Mouse (Mus musculus) intestine, embryonic 15.5 days (tissue): ENCODE results near the gene Iqcb1. TPM values are rescaled to one million over a fixed set of nuclear protein-coding genes. Genes with fewer than 3 reads are reported as not detected.

ENCODE experiments used
- ATAC-seq: fragments of 200-750 bp; cut with Nextera tagmentation; 2 replicates; pipeline ENCODE4 v1.8.0; 2017; ENCODE audit warnings: moderate TSS enrichment, moderate library complexity
- H3K27ac ChIP-seq: fragments of 300-500 bp; sonication (generic); 2 replicates; pipeline ENCODE4 v1.5.1; 2015; ENCODE audit warnings: mild to moderate bottlenecking, inconsistent platforms
- H3K27me3 ChIP-seq: fragments of 300-500 bp; sonication (generic); replicated peaks from 2 replicates; pipeline ENCODE4 v1.6.1; 2015; ENCODE audit warnings: inconsistent platforms
- H3K36me3 ChIP-seq: fragments of 300-500 bp; sonication (generic); 2 replicates; pipeline ENCODE4 v1.6.1; 2015; ENCODE audit warnings: inconsistent platforms
- H3K4me1 ChIP-seq: fragments of 300-500 bp; sonication (generic); replicated peaks from 2 replicates; pipeline ENCODE4 v1.6.1; 2015; ENCODE audit warnings: inconsistent platforms
- H3K4me2 ChIP-seq: fragments of 300-500 bp; sonication (generic); replicated peaks from 2 replicates; pipeline ENCODE4 v1.6.1; 2015; ENCODE audit warnings: mild to moderate bottlenecking, inconsistent platforms
- H3K4me3 ChIP-seq: fragments of 300-500 bp; sonication (generic); replicated peaks from 2 replicates; pipeline ENCODE4 v1.5.1; 2015; ENCODE audit warnings: inconsistent platforms
- H3K9ac ChIP-seq: fragments of 300-500 bp; sonication (generic); 2 replicates; pipeline ENCODE4 v1.6.1; 2015; ENCODE audit warnings: inconsistent platforms
- H3K9me3 ChIP-seq: fragments of 300-500 bp; sonication (generic); 2 replicates; pipeline ENCODE4 v1.6.1; 2016; ENCODE audit warnings: inconsistent platforms
- WGBS: fragments of 180-500 bp; shearing (Covaris S2); methylation state at CpG from one replicate; pipeline ENCODE4 v1.1.7; 2015; 5-methylcytosine and 5-hydroxymethylcytosine counted together
- polyA plus RNA-seq: library from polyadenylated mRNA; unstranded; fragments of >200 nt; fragmentation: Nextera tagmentation; extraction: Ambion mirVana; gene quantifications from 2 replicates; pipeline ENCODE4 v1.2.1, GENCODE M21; 2015

Iqcb1 gene
- 25.1 and 27.2 TPM in 2 replicates for polyA plus RNA-seq

DNA sequence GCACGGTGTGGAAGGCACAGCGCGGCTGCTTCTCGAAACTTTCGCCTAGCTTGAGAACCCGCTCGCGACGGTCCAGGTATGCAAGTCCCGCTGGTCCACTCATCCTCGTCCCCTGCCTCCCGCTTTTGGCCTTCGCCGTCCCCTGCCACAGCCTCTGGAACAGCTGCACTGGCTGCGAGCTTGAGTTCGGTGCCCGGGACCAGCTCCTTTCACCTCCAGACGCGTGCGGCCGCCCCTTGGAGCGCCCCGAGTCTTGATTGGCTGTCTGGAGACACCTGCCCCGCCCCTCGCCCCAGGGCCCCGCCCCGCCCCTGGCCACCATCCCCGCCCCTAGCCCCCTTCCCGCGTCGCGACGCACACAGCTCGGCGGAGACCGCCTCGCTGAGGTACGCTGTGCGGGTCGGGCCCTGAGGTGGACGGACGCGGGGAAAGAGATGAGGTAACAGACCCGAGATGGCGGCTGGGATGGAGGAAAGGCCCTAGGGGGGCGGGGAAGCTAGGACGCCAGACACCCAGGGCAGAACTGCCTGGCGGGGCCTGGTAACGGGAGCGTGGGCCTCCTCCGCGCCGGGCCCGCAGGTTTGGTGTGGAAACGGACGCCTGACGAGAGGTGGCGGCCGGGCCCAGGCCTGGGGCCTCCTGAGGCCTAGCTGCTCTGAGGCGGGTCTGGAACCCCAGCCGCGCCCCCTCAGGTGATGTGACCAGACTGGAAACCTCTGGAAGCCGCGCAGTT is at the start of gene Iqcb1:
Gene Iqcb1 (plus strand): TSS at position 332 of the 733 bp plus-strand sequence.
- Histone ChIP-seq H3K9me3 (no peaks in the 10 kb centered on the region), H3K27ac (peak within 1 kb of the TSS; percentile 49; the same call in 1 of the 2 replicates), H3K4me1 (0 out of 2 replicates have a peak, but pooled peaks cover 3% of the 10 kb centered on the region), H3K36me3 (no peaks in the 10 kb centered on the region), H3K27me3 (no peaks in the 10 kb centered on the region), H3K9ac (peak within 1 kb of the TSS; percentile 82), H3K4me2 (peak within 1 kb of the TSS; percentile 89), H3K4me3 (peak within 1 kb of the TSS; percentile 74)
- peak; percentile 100 for ATAC-seq
- under 1% methylated on average over 64 of the region's 64 CpGs for WGBS

DNA sequence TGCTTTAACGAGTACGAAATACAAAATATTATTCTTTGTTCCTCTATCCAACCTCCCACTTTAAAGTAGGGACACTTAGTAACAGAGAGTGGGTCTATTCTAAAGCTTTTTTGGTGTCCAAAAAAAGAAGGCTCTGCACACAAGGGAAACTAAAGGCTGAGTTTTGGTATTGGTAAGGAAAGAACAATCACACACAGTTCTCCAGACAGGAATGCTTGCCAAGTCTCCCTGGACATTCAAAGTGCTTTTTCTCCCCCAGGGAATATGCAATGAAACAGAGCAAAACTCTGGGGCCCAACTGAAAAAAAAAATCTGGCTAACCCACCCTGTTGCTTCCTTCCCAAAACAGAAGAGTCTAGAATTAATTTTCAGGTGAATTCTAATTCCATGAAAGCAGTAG is 44.0 kb upstream of the Iqcb1 start:
- WGBS: 89% methylated on average over 2 of the region's 2 CpGs
- 0 out of 2 replicates have a peak, but pooled peaks cover 4% of the 10 kb centered on the region for H3K4me1 ChIP-seq
- no peak for ATAC-seq
- no peak overlapping the region for H3K9ac ChIP-seq
- no peaks in the 10 kb centered on the region for H3K36me3 ChIP-seq
- H3K4me3 ChIP-seq: no peak overlapping the region
- H3K9me3 ChIP-seq: no peaks in the 10 kb centered on the region
- no peaks in the 10 kb centered on the region for H3K27me3 ChIP-seq
- no peak overlapping the region for H3K27ac ChIP-seq
- H3K4me2 ChIP-seq: peak overlapping the region; percentile 34

DNA sequence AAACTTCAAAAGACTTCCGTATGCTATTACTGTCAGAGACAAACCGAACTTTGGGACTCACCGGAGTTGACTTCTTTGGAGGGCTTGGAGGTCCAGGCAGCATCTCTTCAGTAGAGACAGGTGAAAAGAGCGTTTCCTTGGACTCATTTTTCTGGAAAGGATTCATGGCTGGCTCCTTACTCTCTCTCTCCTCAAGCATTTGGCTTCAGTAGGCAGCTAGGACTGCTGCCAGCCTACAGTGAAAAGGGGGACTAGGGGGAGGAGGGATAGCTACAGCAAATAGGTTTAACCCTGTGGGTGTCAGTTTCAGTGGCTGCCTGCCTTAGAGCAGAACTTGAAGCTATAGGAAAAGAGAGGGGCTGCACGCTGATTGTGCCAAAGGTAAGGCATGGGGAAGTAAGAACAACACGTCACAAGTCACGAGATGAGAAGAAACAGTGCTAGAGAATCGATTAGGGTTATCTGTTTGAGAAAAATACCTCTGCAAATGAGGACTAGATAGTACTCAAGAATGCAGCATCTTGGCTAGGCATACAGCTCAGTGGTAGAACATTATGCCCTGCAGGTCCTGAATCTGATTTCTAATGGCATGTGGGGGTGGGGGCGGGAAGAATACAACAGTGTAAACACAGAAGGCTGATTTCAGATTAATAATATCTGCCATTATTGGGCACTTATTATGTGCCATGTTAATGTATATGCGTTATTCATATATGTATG is 43.4 kb upstream of the Iqcb1 start, which contains the start of gene Slc15a2:
Gene Slc15a2 (minus strand): TSS at position 369 of the 720 bp plus-strand sequence.
- Histone ChIP-seq H3K27me3 (no peaks in the 10 kb centered on the region), H3K4me3 (no peak within 1 kb of the TSS), H3K27ac (no peak within 1 kb of the TSS), H3K9ac (no peak within 1 kb of the TSS), H3K9me3 (no peaks in the 10 kb centered on the region), H3K4me2 (peak within 1 kb of the TSS; percentile 34), H3K36me3 (no peaks in the 10 kb centered on the region), H3K4me1 (0 out of 2 replicates have a peak, but pooled peaks cover 4% of the 10 kb centered on the region)
- no peak for ATAC-seq
- 55% methylated on average over 10 of the region's 10 CpGs for WGBS

DNA sequence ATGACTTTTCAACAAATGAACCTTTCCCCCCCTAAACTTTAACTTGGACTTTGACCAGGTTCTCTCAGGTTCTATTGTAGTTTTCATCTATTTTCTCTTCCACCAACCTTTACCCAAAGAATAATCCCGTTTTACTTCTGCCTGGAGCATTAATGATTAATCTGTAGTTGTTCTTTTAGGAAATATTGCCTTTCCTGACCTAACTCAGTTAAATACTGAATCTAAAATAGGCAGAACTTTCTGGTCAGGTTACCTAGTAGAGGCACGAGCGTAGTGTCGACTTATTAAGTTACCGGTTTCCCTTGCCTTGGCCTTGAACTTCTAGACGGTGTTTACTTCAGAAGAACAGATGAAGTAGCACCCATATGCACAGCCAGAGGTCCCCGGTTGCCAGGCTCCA is 41.7 kb upstream of the Iqcb1 start:
- no peak overlapping the region for H3K9ac ChIP-seq
- no peak overlapping the region for H3K4me3 ChIP-seq
- peak; percentile 36; the same call in 1 of the 2 replicates for ATAC-seq
- WGBS: 77% methylated on average over 7 of the region's 7 CpGs
- H3K36me3 ChIP-seq: no peaks in the 10 kb centered on the region
- no peaks in the 10 kb centered on the region for H3K9me3 ChIP-seq
- no peaks in the 10 kb centered on the region for H3K27me3 ChIP-seq
- 0 out of 2 replicates have a peak, but pooled peaks cover 4% of the 10 kb centered on the region for H3K4me1 ChIP-seq
- no peak overlapping the region for H3K4me2 ChIP-seq
- H3K27ac ChIP-seq: no peak overlapping the region

DNA sequence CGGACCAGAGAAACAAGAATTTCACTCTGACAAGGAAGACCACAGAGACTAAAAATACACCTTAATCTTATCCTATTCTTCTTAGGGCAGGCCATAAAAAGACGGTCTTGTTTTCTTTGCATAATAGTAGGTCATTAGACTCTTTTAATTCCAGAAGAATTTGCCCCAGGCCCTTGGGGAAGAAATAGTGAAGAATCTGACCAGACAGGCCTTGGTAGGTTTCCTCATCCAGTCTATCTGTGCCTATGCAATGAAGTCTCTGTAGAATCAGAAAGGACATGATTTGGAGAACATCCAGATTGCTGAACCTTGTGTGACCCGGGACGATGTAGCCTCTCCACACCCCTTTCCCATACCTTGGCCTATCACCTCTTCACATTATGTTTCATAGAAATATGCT is 38.0 kb upstream of the Iqcb1 start:
- no peaks in the 10 kb centered on the region for H3K27me3 ChIP-seq
- H3K9ac ChIP-seq: no peak overlapping the region
- no peaks in the 10 kb centered on the region for H3K9me3 ChIP-seq
- no peak overlapping the region for H3K27ac ChIP-seq
- H3K36me3 ChIP-seq: no peaks in the 10 kb centered on the region
- no peak overlapping the region for H3K4me3 ChIP-seq
- H3K4me1 ChIP-seq: no peaks in the 10 kb centered on the region
- H3K4me2 ChIP-seq: no peak overlapping the region
- WGBS: 74% methylated on average over 4 of the region's 4 CpGs
- ATAC-seq: no peak

DNA sequence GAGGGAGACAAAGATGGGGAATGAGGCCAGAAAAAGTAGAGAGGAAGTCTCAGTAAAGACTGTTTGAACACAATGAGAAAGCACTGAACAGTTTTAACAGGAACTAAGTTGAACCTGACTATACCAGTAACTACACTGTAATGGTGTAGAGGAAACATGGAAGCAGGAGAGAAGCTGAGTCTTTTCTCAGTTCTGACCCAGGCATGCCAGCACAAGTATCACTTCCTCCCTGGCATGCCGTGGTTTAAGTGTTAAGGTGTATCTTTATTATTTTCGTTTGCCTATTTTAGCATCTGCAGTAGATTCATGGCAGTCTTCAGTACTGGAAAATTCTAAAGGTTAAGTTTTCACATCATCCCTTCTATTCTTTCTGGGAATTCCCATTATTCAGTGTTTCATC is 33.2 kb upstream of the Iqcb1 start:
- Histone ChIP-seq H3K36me3 (no peaks in the 10 kb centered on the region), H3K4me2 (no peak overlapping the region), H3K9ac (no peak overlapping the region), H3K27me3 (no peaks in the 10 kb centered on the region), H3K4me3 (no peak overlapping the region), H3K27ac (no peak overlapping the region), H3K4me1 (no peaks in the 10 kb centered on the region), H3K9me3 (no peaks in the 10 kb centered on the region)
- ATAC-seq: no peak
- WGBS: 84% methylated on average over 2 of the region's 2 CpGs

DNA sequence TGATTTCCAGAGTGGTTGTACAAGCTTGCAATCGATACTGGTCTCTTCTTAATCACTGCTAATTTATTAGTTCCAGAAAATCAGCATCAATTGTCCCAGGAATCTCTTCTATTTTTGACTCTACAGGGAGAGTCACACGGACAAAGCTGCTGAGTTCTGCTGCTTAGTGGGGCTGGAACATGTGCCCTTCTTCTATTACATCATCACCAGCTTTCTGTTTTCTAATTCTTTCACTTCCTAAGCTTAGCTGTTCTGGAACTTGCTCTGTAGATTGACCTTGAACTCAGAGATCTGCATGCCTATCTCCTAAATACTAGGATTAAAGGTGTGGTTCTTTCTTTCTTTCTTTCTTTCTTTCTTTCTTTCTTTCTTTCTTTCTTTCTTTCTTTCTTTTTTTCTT is 29.9 kb upstream of the Iqcb1 start:
- Histone ChIP-seq H3K27ac (no peak overlapping the region), H3K36me3 (no peaks in the 10 kb centered on the region), H3K4me1 (no peaks in the 10 kb centered on the region), H3K27me3 (no peaks in the 10 kb centered on the region), H3K4me3 (no peak overlapping the region), H3K9ac (no peak overlapping the region), H3K4me2 (no peak overlapping the region), H3K9me3 (no peaks in the 10 kb centered on the region)
- 87% methylated on average over 2 of the region's 2 CpGs for WGBS
- no peak for ATAC-seq

DNA sequence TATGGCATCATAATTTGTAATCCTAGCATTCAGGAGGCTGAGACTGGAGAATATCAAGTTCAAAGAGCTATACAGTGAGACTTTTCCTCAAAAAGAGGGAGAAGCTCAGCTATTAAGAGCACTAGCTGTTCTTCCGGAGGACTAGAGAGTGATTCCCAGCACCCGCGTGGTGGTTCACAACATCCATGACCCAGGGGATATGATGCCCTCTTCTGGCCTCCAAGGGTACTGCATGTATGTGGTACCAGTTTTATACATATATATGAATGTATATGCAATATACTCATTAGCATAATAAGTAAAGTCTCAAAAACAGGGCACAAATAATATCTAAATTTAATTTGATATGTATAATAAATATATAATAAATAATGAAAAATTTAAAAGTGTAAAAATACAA is 25.8 kb upstream of the Iqcb1 start:
- no peaks in the 10 kb centered on the region for H3K4me1 ChIP-seq
- H3K36me3 ChIP-seq: no peaks in the 10 kb centered on the region
- H3K27ac ChIP-seq: no peak overlapping the region
- H3K4me2 ChIP-seq: no peak overlapping the region
- H3K4me3 ChIP-seq: no peak overlapping the region
- no peak overlapping the region for H3K9ac ChIP-seq
- WGBS: 83% methylated on average over 3 of the region's 3 CpGs
- no peak for ATAC-seq
- no peaks in the 10 kb centered on the region for H3K27me3 ChIP-seq
- no peaks in the 10 kb centered on the region for H3K9me3 ChIP-seq

DNA sequence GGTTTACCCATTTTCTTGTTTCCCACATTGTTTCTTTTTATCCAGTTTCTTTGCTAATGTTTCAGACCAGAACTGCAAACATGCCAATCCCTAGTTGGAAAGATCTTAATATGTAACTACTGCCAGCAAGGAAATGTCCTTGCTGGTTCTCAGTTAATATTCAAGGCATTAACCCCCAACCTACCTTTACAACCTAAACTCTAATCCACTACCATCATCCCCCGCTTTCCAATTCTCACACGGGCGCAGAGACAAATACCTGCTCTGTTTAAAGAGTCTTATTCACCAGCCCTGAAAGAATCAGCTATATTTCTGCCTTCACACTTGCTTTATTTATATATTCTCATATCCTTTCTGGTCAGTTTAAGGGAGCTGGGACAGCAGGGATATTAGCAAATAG is 19.6 kb upstream of the Iqcb1 start:
- ATAC-seq: no peak
- Histone ChIP-seq H3K27ac (no peak overlapping the region), H3K27me3 (no peaks in the 10 kb centered on the region), H3K4me2 (no peak overlapping the region), H3K4me1 (no peaks in the 10 kb centered on the region), H3K9ac (no peak overlapping the region), H3K4me3 (no peak overlapping the region), H3K9me3 (no peaks in the 10 kb centered on the region), H3K36me3 (no peaks in the 10 kb centered on the region)
- 65% methylated on average over 3 of the region's 3 CpGs for WGBS

DNA sequence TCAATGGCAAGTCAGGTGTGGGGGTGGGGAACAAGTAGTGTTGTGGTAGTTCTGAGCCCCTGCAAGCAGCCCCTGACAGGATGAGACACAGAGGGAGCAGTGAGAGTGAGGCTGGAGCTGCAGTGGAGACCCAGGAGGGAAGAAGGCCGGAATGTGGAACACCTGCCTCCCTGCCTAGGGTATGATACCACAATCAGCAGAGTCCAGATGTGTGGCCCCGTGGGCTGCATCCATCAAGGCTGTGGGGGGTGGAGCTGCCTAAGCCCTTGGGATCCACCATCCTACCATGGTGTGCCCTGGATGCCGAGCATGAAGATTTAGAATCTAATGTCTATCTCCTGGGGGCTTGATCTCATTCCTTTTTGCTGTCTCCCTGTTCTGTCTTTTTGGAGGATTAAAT is 14.5 kb upstream of the Iqcb1 start:
- Histone ChIP-seq H3K27ac (no peak overlapping the region), H3K4me1 (no peaks in the 10 kb centered on the region), H3K9me3 (no peaks in the 10 kb centered on the region), H3K36me3 (no peaks in the 10 kb centered on the region), H3K4me3 (no peak overlapping the region), H3K27me3 (no peaks in the 10 kb centered on the region), H3K4me2 (no peak overlapping the region), H3K9ac (no peak overlapping the region)
- ATAC-seq: no peak
- 63% methylated on average over 3 of the region's 3 CpGs for WGBS

DNA sequence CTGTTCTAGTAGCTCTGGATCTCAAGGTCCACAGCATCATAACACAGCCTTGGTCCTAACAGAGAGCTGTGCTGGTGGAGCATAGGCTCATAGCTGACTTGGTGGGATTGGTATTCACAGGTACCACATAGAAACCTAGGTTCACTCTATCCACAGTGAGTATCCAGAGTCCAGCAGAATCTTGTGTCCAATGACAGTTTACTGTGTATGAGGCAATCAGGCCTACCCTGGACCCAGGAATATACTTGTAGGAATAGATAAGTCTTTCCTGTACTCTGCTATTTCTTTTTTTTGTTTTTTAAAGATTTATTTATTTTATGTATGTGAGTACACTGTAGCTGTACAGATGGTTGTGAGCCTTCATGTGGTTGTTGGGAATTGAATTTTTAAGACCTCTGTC is 11.3 kb upstream of the Iqcb1 start:
- Histone ChIP-seq H3K4me1 (0 out of 2 replicates have a peak, but pooled peaks cover 4% of the 10 kb centered on the region), H3K9me3 (no peaks in the 10 kb centered on the region), H3K9ac (no peak overlapping the region), H3K4me3 (no peak overlapping the region), H3K36me3 (no peaks in the 10 kb centered on the region), H3K4me2 (no peak overlapping the region), H3K27ac (no peak overlapping the region), H3K27me3 (no peaks in the 10 kb centered on the region)
- ATAC-seq: peak; percentile 26

DNA sequence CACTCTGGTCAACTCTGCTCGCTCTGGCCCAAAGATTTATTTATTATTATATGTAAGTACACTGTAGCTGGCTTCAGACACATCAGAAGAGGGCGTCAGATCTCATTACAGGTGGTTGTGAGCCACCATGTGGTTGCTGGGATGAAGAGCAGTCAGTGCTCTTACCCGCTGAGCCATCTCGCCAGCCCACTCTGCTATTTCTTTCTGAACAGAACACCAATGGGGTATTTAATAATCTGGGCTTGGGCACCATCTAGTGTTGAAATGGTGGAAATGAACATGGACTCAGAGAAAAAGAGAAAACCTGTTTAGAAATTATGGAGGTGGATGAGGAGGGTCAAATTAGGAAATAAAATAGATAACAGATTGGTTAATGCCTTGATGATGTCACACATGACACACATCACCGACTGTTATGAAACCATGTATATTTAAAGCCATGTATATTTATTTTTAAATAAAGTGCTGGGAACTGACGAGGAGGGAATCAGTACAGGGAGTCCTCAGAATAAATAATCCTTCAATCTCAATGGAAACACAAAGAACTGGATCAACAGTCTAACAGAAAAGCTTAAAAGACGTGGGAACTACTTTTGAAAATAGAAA is 10.8 kb upstream of the Iqcb1 start:
- Histone ChIP-seq H3K9me3 (no peaks in the 10 kb centered on the region), H3K36me3 (no peaks in the 10 kb centered on the region), H3K9ac (no peak overlapping the region), H3K4me1 (0 out of 2 replicates have a peak, but pooled peaks cover 4% of the 10 kb centered on the region), H3K27ac (no peak overlapping the region), H3K27me3 (no peaks in the 10 kb centered on the region), H3K4me2 (no peak overlapping the region), H3K4me3 (no peak overlapping the region)
- ATAC-seq: peak; percentile 84
- WGBS: 15% methylated on average over 7 of the region's 7 CpGs
